ENCODE assay signal across 8 mouse cellular contexts in genomic region chr11:117318731-117319542, GRCm38 (mm10).
DNase-seq lines count a peak whose midpoint lies in the region; ATAC-seq and TF ChIP-seq lines count a peak whose summit lies in the region.

No protein-coding gene starts in this region.

- TF ChIP-seq POLR2A in kidney, adult 2 months (IDR thresholded peaks at IDR 0.05; ENCODE audit: low read depth, low read length), result no peak

- no peak for DNase-seq in kidney, adult 2 months
- DNase-seq in kidney, adult 9 months, result no peak
- peak; percentile 31 for DNase-seq in MN1 (ENCODE audit: low spot score)
- DNase-seq in heart, postnatal 4 days, result peak; percentile 59
- DNase-seq in thymus, postnatal 14 days, result peak; percentile 79
- DNase-seq in right cerebral cortex, postnatal 4 days, result no peak
- DNase-seq in frontal cortex, postnatal 25 days (ENCODE audit: low spot score in 2 of 2), result no peak

- WGBS in kidney, adult 2 months, result 50% methylated on average over 12 of the region's 12 CpGs
- 25% methylated on average over 12 of the region's 12 CpGs for WGBS in liver, embryonic 16.5 days (ENCODE audit: insufficient replicate concordance)

- H3K4me1 ChIP-seq in kidney, adult 2 months (ENCODE audit: control insufficient read depth, insufficient read depth, low read length), result peaks cover 20% of the 10 kb centered on the region
- peaks cover 44% of the 10 kb centered on the region for H3K4me1 ChIP-seq in liver, embryonic 16.5 days (ENCODE audit: control insufficient read depth, low read depth, low read length)

- H3K4me2 ChIP-seq in liver, embryonic 16.5 days (ENCODE audit: low read depth, low read length), result no peak overlapping the region

- no peak overlapping the region for H3K9ac ChIP-seq in liver, embryonic 16.5 days (ENCODE audit: low read depth, low read length)

- ATAC-seq in liver, embryonic 16.5 days (ENCODE audit: low read depth), result peak; percentile 47

- H3K9me3 ChIP-seq in liver, embryonic 16.5 days (replicated peaks; ENCODE audit: control insufficient read depth, low read length), result no peaks in the 10 kb centered on the region

- no peaks in the 10 kb centered on the region for H3K36me3 ChIP-seq in kidney, adult 2 months (ENCODE audit: control insufficient read depth, insufficient read depth, low read length)
- no peaks in the 10 kb centered on the region for H3K36me3 ChIP-seq in liver, embryonic 16.5 days (ENCODE audit: control insufficient read depth, insufficient read depth)

- H3K27me3 ChIP-seq in kidney, adult 2 months (replicated peaks; ENCODE audit: control insufficient read depth, insufficient read depth, low read length), result no peaks in the 10 kb centered on the region
- no peaks in the 10 kb centered on the region for H3K27me3 ChIP-seq in liver, embryonic 16.5 days (ENCODE audit: control insufficient read depth, insufficient read depth, low read depth, low read length)

- TF ChIP-seq CTCF in kidney, adult 2 months (conservative IDR thresholded peaks at IDR 0.05; ENCODE audit: insufficient read depth, insufficient read length, low read depth, low read length), result no peak

- H3K4me3 ChIP-seq in kidney, adult 2 months (ENCODE audit: insufficient read depth, low read depth, low read length), result no peak overlapping the region
- H3K4me3 ChIP-seq in liver, embryonic 16.5 days (ENCODE audit: low read depth, low read length), result no peak overlapping the region

- H3K27ac ChIP-seq in kidney, adult 2 months (ENCODE audit: insufficient read depth, low read depth, low read length), result 0 out of 2 replicates have a peak overlapping the region, but pooled peaks have one; percentile 3
- peak overlapping the region; percentile 72 for H3K27ac ChIP-seq in liver, embryonic 16.5 days (ENCODE audit: low read length)

Comparison
In these comparisons a context has a peak if more than half of its experiments do, and no peak if none do; other contexts are left out.
1. DNase-seq: peak in MN1 (single experiment), heart, postnatal 4 days (single experiment) and thymus, postnatal 14 days (single experiment); none in kidney, adult 2 months (single experiment), kidney, adult 9 months (single experiment), right cerebral cortex, postnatal 4 days (single experiment) and frontal cortex, postnatal 25 days (0 of 2).